Mouse (Mus musculus) kidney, adult 9 months (tissue): Measurements from ENCODE around the gene Dnaic2.

Experiments
- DNase-seq: peaks from one replicate; pipeline ENCODE4 v3.0.0; 2022

Gene Dnaic2

DNA sequence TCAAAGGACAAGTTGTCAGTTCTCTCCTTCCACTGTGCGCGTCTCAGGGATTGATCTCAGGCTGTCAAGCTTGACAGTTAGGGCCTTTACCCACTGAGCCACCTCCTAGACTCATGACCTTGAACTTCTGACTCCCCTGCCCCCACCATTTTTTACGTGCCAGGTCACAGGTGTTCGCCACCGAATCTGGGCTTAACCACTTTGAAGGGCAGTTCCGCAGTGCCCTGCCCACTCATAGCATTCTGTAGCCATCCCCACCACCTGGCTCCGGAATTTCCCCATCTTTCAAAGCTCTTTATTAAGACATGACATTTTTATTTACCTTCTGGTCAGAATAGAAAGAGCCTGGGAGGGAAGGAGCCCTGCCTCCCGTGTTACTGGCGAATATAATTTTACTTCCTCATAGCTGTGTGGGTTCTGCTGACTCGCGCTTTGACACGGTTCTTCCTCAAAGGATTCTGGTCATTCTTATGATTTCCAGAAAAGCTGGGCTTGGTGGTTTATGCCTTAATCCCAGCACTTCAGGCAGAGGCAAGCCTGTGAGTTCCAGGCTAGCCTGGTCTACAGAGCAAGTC, 20.4 kb downstream of the Dnaic2 start:
- DNase-seq, result no peak

GRCm38 (mm10) chr11:114764820-114765818, 37.9 kb downstream of the Dnaic2 start, which contains the start of gene Kif19a:
Kif19a (plus strand) TSS chr11:114765388.
- peak; percentile 41 for DNase-seq

DNA sequence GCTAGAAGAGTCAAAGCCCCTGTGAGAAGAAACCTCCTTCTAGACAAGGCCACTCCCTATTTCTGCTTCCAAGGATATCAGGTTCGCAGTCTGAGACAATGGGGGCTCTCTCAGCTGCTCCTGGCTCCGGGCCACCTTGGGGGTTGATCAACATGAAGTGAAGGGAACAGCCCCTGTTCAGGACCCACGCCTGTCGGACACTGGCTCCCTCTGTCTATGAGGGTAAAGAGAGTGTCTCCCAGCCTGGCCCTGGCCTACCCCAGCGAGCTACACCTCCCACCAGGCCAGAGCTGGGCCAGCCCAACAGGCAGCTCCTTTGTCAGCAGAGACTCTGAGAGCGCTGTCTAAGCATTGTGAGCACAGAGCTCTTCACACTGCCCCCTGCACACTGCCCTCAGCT, 42.7 kb downstream of the Dnaic2 start:
- DNase-seq, result no peak

GRCm38 (mm10) chr11:114771896-114772295, 44.7 kb downstream of the Dnaic2 start:
- DNase-seq, result no peak

- DNase-seq, result peak; percentile 22
These were observed 52.9 kb downstream of the Dnaic2 start for GRCm38 (mm10) chr11:114780076-114780475.

GRCm38 (mm10) chr11:114785892-114786291, 58.7 kb downstream of the Dnaic2 start:
- DNase-seq, result no peak

DNA sequence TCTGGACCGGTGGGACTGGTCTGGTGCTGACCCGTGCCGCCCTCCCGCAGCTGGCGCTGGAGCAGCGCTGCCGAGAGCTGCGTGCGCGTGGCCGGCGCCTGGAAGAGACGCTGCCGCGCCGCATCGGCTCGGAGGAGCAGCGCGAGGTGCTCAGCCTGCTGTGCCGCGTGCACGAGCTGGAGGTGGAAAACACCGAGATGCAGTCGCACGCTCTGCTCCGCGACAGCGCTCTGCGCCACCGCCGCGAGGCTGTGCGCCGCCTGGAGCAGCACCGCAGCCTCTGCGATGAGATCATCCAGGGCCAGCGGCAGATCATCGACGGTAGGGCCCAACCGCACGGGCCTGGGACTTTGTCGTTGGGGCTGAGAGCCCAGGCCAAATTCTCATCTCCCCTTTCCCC, 59.1 kb downstream of the Dnaic2 start:
- no peak for DNase-seq

DNA sequence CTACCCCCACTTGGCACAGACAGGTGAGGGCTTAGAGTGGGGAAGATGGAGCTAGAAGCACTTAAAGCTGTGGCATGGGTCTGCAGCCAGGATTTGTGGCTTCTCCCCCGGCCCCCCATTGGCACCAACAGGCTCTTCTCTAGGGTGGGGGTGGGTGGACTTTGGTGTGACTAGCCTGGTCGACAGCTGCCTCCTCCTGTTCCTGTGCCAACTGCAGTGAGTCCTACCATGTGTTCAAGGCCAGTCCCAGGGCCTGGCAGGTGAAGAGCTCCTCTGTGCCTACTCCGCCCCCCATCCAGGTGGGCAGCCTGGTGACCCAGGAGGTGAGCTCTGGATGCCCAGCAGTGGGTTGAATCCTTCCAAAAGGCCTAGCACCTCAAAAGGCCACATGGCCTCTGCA, 60.4 kb downstream of the Dnaic2 start:
- DNase-seq, result no peak

- DNase-seq, result peak; percentile 66
These were observed 62.0 kb downstream of the Dnaic2 start for GRCm38 (mm10) chr11:114789061-114789714.

- no peak for DNase-seq
These were observed 62.5 kb downstream of the Dnaic2 start for GRCm38 (mm10) chr11:114789716-114790115.

DNA sequence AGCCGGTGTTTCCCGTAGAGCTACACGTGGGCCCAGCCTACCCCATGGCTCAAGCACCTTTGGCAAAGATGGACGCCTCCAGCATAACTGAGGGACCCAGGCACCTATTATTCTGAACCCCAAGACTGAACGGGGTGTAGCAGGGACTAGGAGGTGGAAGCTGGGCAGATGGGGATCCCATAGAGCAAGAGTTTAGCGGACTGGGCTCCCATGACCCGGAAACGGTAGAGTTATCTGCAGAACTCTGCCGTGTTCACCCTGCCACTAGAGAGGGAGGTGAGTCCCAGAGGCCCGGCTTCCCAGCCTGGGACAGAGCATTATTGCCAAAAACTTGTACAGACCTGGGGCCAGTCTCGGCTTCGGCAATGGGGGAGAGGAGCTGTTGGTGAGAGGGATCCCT, 63.0 kb downstream of the Dnaic2 start:
- DNase-seq, result no peak

- DNase-seq, result no peak
These were observed 63.6 kb downstream of the Dnaic2 start for GRCm38 (mm10) chr11:114790841-114791240.

- DNase-seq, result no peak
These were observed 64.2 kb downstream of the Dnaic2 start for GRCm38 (mm10) chr11:114791351-114791889.

DNA sequence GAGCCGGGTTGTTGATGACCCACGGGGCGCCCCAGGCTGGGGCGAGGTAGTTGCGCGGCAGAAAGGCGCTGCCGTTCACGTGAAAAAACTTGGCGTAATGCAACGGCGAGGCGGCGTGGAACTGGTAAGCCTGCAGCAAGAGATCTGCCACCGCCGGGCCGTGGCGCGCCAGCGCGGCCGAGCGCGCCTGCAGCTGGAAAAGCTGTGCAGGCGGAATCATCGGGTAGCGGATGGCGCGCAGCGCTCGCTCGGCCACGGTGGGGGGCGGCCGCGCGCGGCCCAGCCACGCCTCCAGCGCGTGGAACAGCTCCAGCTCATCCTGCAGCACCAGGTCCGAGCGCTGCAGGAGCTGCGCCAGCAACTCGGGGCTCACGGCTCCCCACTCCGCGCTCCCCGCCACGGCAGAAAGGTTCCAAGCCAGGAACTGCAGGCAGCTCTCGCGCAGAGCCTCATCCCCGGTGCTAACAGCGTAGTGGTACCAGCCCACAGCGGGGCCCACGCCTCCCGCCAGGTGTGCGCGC, 64.7 kb downstream of the Dnaic2 start:
- DNase-seq, result no peak

- DNase-seq, result no peak
These were observed 65.8 kb downstream of the Dnaic2 start for GRCm38 (mm10) chr11:114792931-114793494.

DNA sequence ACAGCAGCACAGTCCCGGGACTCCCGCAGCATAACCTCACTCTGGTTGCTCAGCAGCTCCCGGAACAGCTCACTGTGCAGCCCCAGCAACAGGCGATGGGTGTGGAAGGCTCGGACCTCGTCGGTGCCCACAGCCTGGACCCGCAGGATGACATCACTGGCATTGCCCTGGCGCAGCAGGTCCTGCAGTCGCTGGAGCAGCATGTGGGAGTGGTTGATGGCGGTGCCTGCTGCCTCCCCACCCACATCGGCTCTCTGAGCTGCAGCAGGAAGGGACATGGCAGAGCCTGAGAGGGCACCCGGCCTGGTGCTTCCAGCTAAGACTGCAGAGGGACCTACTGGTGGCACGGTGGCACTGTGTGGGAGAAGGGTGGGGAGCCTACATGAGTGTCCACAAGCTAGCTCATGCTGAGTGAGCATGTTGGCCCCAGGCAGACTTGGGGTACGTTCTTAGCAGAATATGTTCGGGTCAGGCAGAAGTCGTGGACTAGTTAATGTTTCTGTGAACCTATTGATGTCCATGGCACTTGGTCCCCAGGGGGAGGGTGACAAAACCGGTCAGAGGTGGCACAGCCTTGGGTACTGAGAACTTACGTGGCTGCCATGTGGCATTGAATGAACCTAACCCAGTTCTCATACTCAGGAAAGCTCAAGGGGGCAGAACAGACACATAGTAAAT, 66.8 kb downstream of the Dnaic2 start:
- no peak for DNase-seq

DNA sequence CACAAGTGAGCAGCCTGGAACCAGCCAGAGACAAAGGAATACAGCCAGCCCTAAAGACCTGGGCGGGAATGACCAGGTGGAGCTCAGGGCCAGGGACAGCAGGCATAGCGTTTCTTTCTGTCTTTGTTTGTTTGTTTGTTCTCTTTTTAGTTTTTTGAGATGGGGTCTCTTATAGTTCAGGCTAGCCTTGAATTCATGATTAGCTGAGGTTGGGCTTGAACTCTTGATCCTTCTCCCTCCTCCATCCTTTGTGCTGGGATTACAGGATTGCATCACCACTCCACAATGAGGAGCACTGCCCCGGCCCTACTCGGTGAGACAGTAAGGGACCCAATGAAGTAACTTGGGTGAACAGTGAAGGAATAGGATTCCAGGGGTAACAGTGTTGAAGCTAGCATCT, 67.5 kb downstream of the Dnaic2 start:
- DNase-seq, result no peak

DNA sequence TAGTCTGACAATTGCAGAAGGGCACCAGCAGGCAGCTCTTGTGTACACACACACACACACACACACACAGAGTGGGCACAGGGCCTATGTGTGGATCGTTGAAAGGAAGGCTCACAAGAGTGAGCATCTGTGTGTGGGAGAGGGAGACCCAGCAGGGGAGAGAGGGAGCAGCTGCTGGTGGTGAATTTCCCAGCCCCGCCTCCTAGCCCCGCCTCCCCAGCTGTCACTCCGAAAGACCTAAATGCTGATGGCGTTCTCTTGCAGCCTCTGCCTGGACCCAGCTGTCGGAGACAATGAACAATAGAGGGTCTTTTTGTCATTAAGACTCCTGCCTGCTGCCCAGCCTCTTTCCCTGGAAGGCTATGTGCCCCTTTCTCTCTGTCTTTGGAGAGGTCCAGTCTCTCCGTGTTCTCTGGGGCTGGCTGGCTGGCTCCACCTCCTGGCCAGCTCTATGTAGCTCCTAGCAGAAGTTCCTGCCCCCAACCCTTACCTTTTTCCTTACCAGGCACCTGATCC, 68.1 kb downstream of the Dnaic2 start:
- DNase-seq, result peak; percentile 26

GRCm38 (mm10) chr11:114795848-114796322, 68.7 kb downstream of the Dnaic2 start, which contains the start of gene Btbd17:
Btbd17 (minus strand) TSS chr11:114795945.
- DNase-seq, result no peak

DNA sequence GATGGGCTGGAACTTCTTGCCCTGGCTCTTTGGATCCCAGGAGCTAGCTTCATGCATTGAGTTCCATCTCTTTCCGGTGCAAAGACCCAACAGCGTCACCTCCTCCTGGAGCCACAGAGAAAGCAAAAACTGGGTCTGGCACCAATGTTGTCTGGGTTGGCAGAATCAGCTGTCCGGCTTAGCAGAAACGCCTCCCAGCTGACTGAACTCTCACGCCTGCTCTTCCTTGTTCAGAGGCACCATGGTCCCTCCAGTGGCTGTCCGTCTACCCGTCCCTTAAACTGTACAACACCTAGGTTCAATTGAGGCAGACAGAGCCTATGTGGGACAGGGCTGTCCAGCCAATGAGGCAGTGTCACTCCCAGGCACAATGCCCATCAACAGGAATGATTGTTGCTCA, 70.0 kb downstream of the Dnaic2 start:
- no peak for DNase-seq

DNA sequence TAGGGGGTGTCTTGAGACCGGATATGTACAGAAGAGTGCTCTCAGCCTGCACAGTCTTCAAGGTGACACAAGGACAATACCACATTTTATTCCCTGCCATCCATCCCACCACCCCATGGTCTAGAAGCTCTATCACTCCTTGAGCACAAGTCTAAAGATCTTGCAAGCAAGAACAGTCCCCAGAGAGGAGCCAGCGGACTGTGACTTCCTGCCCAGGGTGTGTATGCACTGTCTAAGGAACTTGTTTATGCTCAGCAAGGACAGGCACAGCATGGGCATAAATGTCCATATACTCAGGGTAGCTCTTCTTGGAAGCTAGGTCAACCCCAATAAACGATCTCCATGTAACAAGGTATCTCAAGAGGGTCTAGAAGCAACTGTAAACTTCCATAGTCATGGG, 70.8 kb downstream of the Dnaic2 start:
- no peak for DNase-seq

GRCm38 (mm10) chr11:114798624-114799023, 71.4 kb downstream of the Dnaic2 start, which contains the start of gene Gpr142:
Gpr142 (plus strand) TSS chr11:114798924.
- DNase-seq, result no peak
